Mouse (Mus musculus): ENCODE data around the gene Ttc4. TPM values are rescaled to one million over a fixed set of nuclear protein-coding genes. Genes with fewer than 3 reads are reported as not detected.

Ttc4 gene
- total RNA-seq, 1 experiment from 2014 or later, result 23.8 TPM

DNA sequence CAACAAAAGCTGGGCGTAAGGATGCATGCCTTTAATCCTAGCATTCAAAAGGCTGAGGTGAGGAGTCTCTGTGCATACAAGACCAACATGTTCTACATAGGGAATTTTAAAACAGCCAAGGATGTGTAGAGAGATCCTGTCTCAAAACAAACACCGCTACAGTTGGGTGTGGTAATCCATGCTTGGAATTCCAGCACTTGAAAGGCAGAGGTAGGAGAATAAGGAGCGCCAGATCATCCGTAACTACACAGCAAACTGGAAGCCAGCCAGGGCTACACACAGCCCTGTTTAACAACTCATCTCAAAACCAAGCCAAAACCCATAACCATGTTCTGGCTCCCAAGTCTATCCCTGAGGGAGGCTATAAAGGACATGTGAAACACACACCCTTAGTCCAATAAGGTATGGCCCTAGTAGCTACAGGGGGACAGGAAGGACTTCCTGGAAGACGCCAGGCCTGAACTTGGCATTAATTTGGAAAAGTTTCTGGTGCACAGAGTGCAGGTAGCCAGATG lies 14.7 kb downstream of the Ttc4 start:
- no peak for ATAC-seq (replicated peaks; ENCODE audit: insufficient number of reproducible peaks, low FRiP score, low TSS enrichment, poor library complexity, severe bottlenecking)

DNA sequence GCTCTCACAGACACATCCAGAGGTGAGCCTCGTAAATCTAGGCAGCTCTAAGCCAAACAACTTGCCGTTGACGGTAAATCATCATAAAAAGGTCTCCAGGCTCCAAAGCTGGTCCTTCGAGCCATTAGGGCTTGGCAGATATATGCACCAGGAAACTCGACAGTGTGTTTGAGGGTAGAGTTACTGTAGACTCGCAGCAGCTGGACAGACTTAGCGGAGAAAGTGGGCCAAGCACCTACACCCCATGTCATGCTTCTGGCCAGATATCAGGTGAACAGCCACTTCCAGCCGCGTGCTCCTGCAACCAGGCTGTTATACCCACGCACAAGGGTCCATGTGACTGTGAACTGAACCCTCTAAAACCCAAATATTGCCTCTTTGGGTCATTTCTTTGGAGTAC lies 23.1 kb downstream of the Ttc4 start:
- no peak for ATAC-seq (replicated peaks; ENCODE audit: insufficient number of reproducible peaks, low FRiP score, low TSS enrichment, poor library complexity, severe bottlenecking)

DNA sequence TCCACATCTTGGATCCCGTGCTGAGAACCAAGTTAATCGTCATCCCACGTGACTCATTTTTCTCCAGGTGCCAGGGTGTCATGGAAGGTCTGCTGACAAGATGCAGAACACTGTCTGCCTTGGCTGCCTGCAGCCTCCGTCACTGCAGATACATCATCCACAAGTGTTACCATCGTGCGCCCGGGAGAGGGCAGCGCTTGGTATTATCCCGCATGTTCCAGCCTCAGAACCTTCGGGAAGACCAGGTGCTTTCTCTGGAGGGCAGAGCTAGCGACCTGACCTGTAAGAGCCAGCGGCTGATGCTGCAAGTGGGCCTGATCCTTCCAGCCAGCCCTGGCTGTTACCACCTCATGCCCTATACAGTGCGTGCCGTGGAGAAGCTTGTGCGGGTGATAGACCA lies 25.7 kb downstream of the Ttc4 start:
- ATAC-seq (replicated peaks; ENCODE audit: insufficient number of reproducible peaks, low FRiP score, low TSS enrichment, poor library complexity, severe bottlenecking), result no peak

GRCm38 (mm10) chr4:106652546-106652945 lies 26.2 kb downstream of the Ttc4 start:
- no peak for ATAC-seq (replicated peaks; ENCODE audit: insufficient number of reproducible peaks, low FRiP score, low TSS enrichment, poor library complexity, severe bottlenecking)

GRCm38 (mm10) chr4:106650833-106651527 lies 27.8 kb downstream of the Ttc4 start, which contains the start of gene Pars2:
Gene Pars2, plus strand, starts transcription at chr4:106651069.
- ATAC-seq (replicated peaks; ENCODE audit: insufficient number of reproducible peaks, low FRiP score, low TSS enrichment, poor library complexity, severe bottlenecking), result peak; percentile 97

- no peak for ATAC-seq (replicated peaks; ENCODE audit: insufficient number of reproducible peaks, low FRiP score, low TSS enrichment, poor library complexity, severe bottlenecking)
These were observed 31.6 kb downstream of the Ttc4 start for GRCm38 (mm10) chr4:106647137-106647536.

GRCm38 (mm10) chr4:106645797-106646196 lies 32.9 kb downstream of the Ttc4 start:
- ATAC-seq (replicated peaks; ENCODE audit: insufficient number of reproducible peaks, low FRiP score, low TSS enrichment, poor library complexity, severe bottlenecking), result no peak

GRCm38 (mm10) chr4:106644218-106644610 lies 34.5 kb downstream of the Ttc4 start:
- ATAC-seq (replicated peaks; ENCODE audit: insufficient number of reproducible peaks, low FRiP score, low TSS enrichment, poor library complexity, severe bottlenecking), result no peak

DNA sequence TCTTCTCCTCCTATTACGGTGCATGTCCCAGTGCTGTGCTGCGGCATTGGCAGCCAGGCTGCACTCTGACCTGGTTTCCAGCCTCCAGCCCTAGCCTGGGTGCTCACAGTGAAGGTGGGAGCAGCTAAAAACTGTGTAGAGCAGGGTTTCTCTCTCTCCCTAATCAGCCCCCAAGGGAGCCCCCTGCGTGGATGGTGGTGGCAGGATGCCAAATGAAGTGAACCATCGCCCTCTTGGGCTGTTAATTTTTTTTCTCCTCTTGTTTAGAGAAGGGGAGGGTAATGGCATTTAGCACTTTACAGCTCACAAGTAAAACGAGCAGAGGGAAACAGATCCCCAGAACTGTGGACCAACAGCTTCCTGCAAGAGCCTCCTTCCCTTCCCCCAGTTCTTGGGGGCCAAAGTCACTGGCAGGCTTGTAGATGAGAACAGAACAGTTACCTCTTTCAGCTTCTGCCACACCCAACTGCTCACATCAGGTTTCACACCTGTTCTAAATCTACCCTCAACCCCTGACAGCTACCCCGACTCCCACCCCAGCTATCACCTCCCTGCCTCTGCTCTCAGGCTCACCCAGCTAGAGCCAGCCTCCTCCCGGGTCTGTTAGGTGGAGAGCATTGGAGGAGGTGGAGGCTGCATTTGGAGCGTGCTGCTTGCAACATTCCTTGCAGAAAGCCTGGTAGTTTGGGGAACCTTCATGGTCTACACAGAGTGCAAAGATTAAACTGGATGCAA lies 35.1 kb downstream of the Ttc4 start:
- no peak for ATAC-seq (replicated peaks; ENCODE audit: insufficient number of reproducible peaks, low FRiP score, low TSS enrichment, poor library complexity, severe bottlenecking)

GRCm38 (mm10) chr4:106634086-106634479 lies 44.7 kb downstream of the Ttc4 start:
- ATAC-seq (replicated peaks; ENCODE audit: insufficient number of reproducible peaks, low FRiP score, low TSS enrichment, poor library complexity, severe bottlenecking), result no peak

DNA sequence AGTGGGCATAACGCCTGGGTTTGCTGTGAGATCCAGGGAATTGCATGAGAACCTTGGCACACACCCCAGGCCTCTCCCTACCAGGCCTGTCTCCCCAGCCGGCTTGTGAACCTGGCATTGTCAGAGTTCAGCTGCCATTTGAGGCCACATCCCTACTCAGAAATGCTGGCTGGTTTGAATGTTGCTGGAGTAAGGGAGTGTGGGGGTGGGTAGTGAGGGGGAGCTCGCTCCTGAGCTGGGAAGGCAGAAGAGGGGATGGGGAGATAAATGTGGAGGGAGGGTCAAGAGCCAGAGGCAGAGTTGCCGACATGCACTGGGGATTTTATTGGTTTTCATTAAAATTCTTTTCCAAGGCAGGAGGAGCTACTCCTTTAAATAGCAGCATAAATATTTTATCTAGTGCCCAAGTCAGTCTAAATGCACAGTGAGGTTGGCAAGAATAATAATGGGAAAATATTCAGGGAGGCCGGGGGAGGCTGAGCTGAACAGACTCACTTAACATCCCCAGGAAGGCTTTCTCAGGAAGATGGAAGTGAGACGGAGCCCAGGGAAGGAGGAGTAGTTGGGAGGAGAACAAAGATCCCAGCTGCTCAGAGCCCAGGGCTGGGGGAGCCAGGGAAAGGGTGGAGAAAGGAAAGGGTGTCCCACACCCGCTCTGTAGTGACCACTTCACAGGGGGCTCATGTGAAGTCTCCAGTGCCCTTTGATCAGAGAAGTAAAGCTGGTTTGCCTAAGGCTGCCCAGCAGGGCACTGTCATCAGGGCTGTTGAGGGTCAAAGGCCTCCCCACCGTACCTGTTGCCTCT lies 45.3 kb downstream of the Ttc4 start:
- ATAC-seq (replicated peaks; ENCODE audit: insufficient number of reproducible peaks, low FRiP score, low TSS enrichment, poor library complexity, severe bottlenecking), result no peak

- no peak for ATAC-seq (replicated peaks; ENCODE audit: insufficient number of reproducible peaks, low FRiP score, low TSS enrichment, poor library complexity, severe bottlenecking)
These were observed 46.4 kb downstream of the Ttc4 start for GRCm38 (mm10) chr4:106632313-106632712.

DNA sequence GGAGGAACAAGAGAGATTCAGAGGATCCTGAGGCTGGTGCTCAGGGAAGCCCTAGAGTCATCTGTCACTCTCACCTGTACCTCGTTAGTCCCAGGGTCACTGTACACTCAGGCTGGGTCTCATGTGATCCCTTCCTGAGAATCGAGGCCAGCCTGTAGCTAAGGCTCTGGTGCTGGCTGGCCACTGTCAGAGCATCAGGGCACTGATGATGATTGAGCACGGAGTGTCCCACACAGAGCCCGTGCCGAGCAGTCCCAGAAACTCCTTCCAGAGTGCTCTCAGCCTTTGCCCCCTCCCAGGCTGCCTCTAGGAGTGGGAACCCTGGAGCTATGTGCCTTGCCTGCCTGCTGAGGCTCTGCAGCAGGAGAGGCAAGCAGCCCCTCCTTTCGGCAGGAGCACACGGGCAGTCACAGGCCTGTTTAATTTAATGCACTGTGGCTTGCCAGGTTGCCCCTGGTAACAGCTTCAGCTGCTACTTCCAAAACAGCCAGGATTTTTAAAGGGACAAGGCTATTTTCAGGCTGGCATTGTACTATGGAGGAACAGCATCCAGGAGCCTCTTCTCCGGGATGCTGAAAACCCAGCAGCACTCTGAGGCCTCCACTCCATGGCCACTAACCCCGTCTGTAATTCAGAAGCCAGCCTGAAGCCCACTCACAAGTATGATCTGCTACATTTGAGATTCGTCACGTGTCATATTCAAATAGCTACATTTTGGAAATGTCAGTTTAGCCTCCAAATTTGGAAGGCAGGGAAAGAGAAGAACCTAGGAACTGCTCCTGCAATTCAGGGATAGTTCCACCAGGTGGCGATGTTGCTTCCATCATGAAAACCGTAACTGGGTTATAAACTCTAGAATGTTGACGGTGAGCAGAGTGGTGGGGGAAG lies 48.2 kb downstream of the Ttc4 start:
- ATAC-seq (replicated peaks; ENCODE audit: insufficient number of reproducible peaks, low FRiP score, low TSS enrichment, poor library complexity, severe bottlenecking), result no peak

- no peak for ATAC-seq (replicated peaks; ENCODE audit: insufficient number of reproducible peaks, low FRiP score, low TSS enrichment, poor library complexity, severe bottlenecking)
These were observed 49.4 kb downstream of the Ttc4 start for GRCm38 (mm10) chr4:106629374-106629773.

DNA sequence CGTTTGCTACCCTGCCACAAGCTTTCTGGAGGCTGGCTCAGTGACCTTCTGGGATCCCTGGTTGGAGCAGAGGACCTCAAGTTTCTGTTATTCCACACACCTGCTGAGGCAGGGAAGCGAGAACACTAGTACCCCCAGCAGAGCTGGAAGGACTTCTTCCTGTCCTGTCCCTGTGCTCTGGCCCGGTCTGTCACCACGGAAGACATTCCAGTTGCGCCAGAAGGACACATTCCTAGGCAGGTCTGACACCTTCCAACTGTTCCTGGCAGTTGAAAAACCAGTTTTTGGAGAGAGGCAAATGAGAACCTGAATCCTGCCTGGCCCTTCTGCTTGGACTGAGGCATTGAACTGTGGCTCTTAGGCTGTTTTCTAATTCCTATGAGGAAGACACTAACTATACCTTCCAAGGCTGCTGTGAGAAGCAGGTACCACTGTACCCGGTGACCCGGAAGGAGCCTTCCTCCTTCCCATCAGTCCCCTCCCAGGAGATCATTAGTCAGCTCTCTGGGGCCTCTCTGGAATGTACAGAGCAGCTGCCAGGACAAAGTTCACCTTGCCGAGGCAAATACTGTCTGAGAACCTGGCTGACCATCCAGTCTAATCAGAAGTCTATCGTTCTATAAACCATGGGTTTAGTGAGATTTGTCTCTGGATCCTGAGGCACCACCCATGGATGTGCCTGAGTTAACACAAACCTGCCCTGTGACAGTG lies 49.9 kb downstream of the Ttc4 start:
- no peak for ATAC-seq (replicated peaks; ENCODE audit: insufficient number of reproducible peaks, low FRiP score, low TSS enrichment, poor library complexity, severe bottlenecking)

- no peak for ATAC-seq (replicated peaks; ENCODE audit: insufficient number of reproducible peaks, low FRiP score, low TSS enrichment, poor library complexity, severe bottlenecking)
These were observed 50.9 kb downstream of the Ttc4 start for GRCm38 (mm10) chr4:106627809-106628208.

GRCm38 (mm10) chr4:106624271-106624670 lies 54.5 kb downstream of the Ttc4 start:
- ATAC-seq (replicated peaks; ENCODE audit: insufficient number of reproducible peaks, low FRiP score, low TSS enrichment, poor library complexity, severe bottlenecking), result no peak

- ATAC-seq (replicated peaks; ENCODE audit: insufficient number of reproducible peaks, low FRiP score, low TSS enrichment, poor library complexity, severe bottlenecking), result no peak
These were observed 56.0 kb downstream of the Ttc4 start for GRCm38 (mm10) chr4:106622712-106623111.

Measured in monocyte, adult 5-6 weeks (primary cell).